ENCODE assay signal across 8 mouse cellular contexts in genomic region chr13:34993983-34994811, GRCm38 (mm10). TPM values are rescaled to one million over a fixed set of nuclear protein-coding genes. Genes with fewer than 3 reads are reported as not detected.
DNase-seq lines count a peak whose midpoint lies in the region; ATAC-seq and TF ChIP-seq lines count a peak whose summit lies in the region.

No protein-coding gene starts in this region.

- no peak for TF ChIP-seq CTCF in CH12.LX (conservative IDR thresholded peaks at IDR 0.05 in 1 of 2, IDR thresholded peaks at IDR 0.05 in 1 of 2; ENCODE audit: low read depth in 2 of 2, low read length in 2 of 2)

- WGBS in forebrain, embryonic 11.5 days = under 1% methylated on average over 33 of the region's 33 CpGs
- WGBS in heart, embryonic 16.5 days = under 1% methylated on average over 33 of the region's 33 CpGs
- 1% methylated on average over 33 of the region's 33 CpGs for WGBS in liver, embryonic 15.5 days (ENCODE audit: insufficient replicate concordance)
- WGBS in neural tube, embryonic 12.5 days = 3% methylated on average over 33 of the region's 33 CpGs

- H3K27me3 ChIP-seq in CH12.LX (replicated peaks) = no peaks in the 10 kb centered on the region
- H3K27me3 ChIP-seq in forebrain, embryonic 11.5 days (ENCODE audit: control insufficient read depth, insufficient read depth, low read length) = no peaks in the 10 kb centered on the region
- no peaks in the 10 kb centered on the region for H3K27me3 ChIP-seq in heart, embryonic 16.5 days (ENCODE audit: control insufficient read depth, insufficient read depth, low read length)
- H3K27me3 ChIP-seq in liver, embryonic 15.5 days = no peaks in the 10 kb centered on the region
- no peaks in the 10 kb centered on the region for H3K27me3 ChIP-seq in neural tube, embryonic 12.5 days (replicated peaks)

- peak overlapping the region; percentile 92 for H3K9ac ChIP-seq in CH12.LX (ENCODE audit: insufficient read depth, low read depth)
- peak overlapping the region; percentile 82 for H3K9ac ChIP-seq in forebrain, embryonic 11.5 days (ENCODE audit: low read length)
- peak overlapping the region; percentile 87 for H3K9ac ChIP-seq in heart, embryonic 16.5 days (ENCODE audit: low read length)
- peak overlapping the region; percentile 69 for H3K9ac ChIP-seq in liver, embryonic 15.5 days
- peak overlapping the region; percentile 66 for H3K9ac ChIP-seq in neural tube, embryonic 12.5 days

- in situ Hi-C loops in CH12.LX (cut with MboI; ENCODE audit: low pct_ligation_motif_present, low pct_unique_long_range_greater_than_20kb, low sequenced_read_pairs) = no loop called here

- TF ChIP-seq RAD21 in CH12.LX (IDR thresholded peaks at IDR 0.05; ENCODE audit: low read depth, low read length) = no peak

- H3K27ac ChIP-seq in CH12.LX (ENCODE audit: insufficient read depth, low read depth) = peak overlapping the region; percentile 37; the same call in 1 of the 2 replicates
- H3K27ac ChIP-seq in forebrain, embryonic 11.5 days (ENCODE audit: low read depth, low read length) = 0 out of 2 replicates have a peak overlapping the region, but pooled peaks have one; percentile 41
- peak overlapping the region; percentile 90 for H3K27ac ChIP-seq in heart, embryonic 16.5 days (ENCODE audit: low read length)
- H3K27ac ChIP-seq in liver, embryonic 15.5 days (replicated peaks) = peak overlapping the region; percentile 73
- H3K27ac ChIP-seq in neural tube, embryonic 12.5 days = peak overlapping the region; percentile 10; the same call in 1 of the 2 replicates

- H3K4me2 ChIP-seq in CH12.LX (ENCODE audit: insufficient read depth, low read depth, poor library complexity, severe bottlenecking) = peak overlapping the region; percentile 96
- peak overlapping the region; percentile 73 for H3K4me2 ChIP-seq in forebrain, embryonic 11.5 days (ENCODE audit: low read depth, low read length, severe bottlenecking)
- H3K4me2 ChIP-seq in heart, embryonic 16.5 days (ENCODE audit: low read depth, low read length) = peak overlapping the region; percentile 76
- H3K4me2 ChIP-seq in liver, embryonic 15.5 days = peak overlapping the region; percentile 80
- peak overlapping the region; percentile 58 for H3K4me2 ChIP-seq in neural tube, embryonic 12.5 days (replicated peaks)

- H3K4me1 ChIP-seq in CH12.LX (ENCODE audit: control insufficient read depth in 1 of 2, insufficient read depth in 2 of 2) = peaks cover 7 to 34% of the 10 kb centered on the region in 2 experiments; a peak in 3 of 4 replicates
- 0 out of 2 replicates have a peak, but pooled peaks cover 3% of the 10 kb centered on the region for H3K4me1 ChIP-seq in forebrain, embryonic 11.5 days (replicated peaks; ENCODE audit: control insufficient read depth, insufficient read depth, low read length)
- peaks cover 20% of the 10 kb centered on the region for H3K4me1 ChIP-seq in heart, embryonic 16.5 days (ENCODE audit: control insufficient read depth, insufficient read depth, low read length)
- peaks cover 34% of the 10 kb centered on the region for H3K4me1 ChIP-seq in liver, embryonic 15.5 days (replicated peaks)
- H3K4me1 ChIP-seq in neural tube, embryonic 12.5 days = peaks cover 6% of the 10 kb centered on the region

- peaks cover 7 to 12% of the 10 kb centered on the region in 2 experiments for H3K36me3 ChIP-seq in CH12.LX (replicated peaks in 1 of 2; ENCODE audit: control insufficient read depth in 1 of 2, insufficient read depth in 1 of 2, low read length in 1 of 2)
- H3K36me3 ChIP-seq in forebrain, embryonic 11.5 days (ENCODE audit: control insufficient read depth, insufficient read depth, low read length) = no peaks in the 10 kb centered on the region; the same call in 1 of the 2 replicates
- H3K36me3 ChIP-seq in heart, embryonic 16.5 days (ENCODE audit: control insufficient read depth, insufficient read depth) = peaks cover 9% of the 10 kb centered on the region
- peaks cover 10% of the 10 kb centered on the region; the same call in 1 of the 2 replicates for H3K36me3 ChIP-seq in liver, embryonic 15.5 days (replicated peaks)
- H3K36me3 ChIP-seq in neural tube, embryonic 12.5 days = peaks cover 5% of the 10 kb centered on the region

- peak overlapping the region; percentile 73 to 78 (median 78) for H3K4me3 ChIP-seq in CH12.LX (replicated peaks in 1 of 3; ENCODE audit: low read depth in 2 of 3, low read length in 2 of 3, poor library complexity in 1 of 3)
- H3K4me3 ChIP-seq in forebrain, embryonic 11.5 days (ENCODE audit: low read depth, low read length) = peak overlapping the region; percentile 57
- peak overlapping the region; percentile 67 for H3K4me3 ChIP-seq in heart, embryonic 16.5 days (ENCODE audit: low read length)
- H3K4me3 ChIP-seq in liver, embryonic 15.5 days (replicated peaks) = peak overlapping the region; percentile 70
- H3K4me3 ChIP-seq in neural tube, embryonic 12.5 days = peak overlapping the region; percentile 54

- peak; percentile 87 for TF ChIP-seq POLR2A in CH12.LX (IDR thresholded peaks at IDR 0.05; ENCODE audit: low read depth, low read length)

- no peaks in the 10 kb centered on the region for H3K9me3 ChIP-seq in CH12.LX (replicated peaks; ENCODE audit: low read length)
- H3K9me3 ChIP-seq in forebrain, embryonic 11.5 days (ENCODE audit: control insufficient read depth, low read length) = no peaks in the 10 kb centered on the region
- H3K9me3 ChIP-seq in heart, embryonic 16.5 days (replicated peaks; ENCODE audit: control insufficient read depth, low read length) = 0 out of 2 replicates have a peak, but pooled peaks cover 2% of the 10 kb centered on the region
- no peaks in the 10 kb centered on the region for H3K9me3 ChIP-seq in liver, embryonic 15.5 days (replicated peaks)
- H3K9me3 ChIP-seq in neural tube, embryonic 12.5 days = 0 out of 2 replicates have a peak, but pooled peaks cover 3% of the 10 kb centered on the region

- dilution Hi-C loops in CH12.LX (cut with MboI; ENCODE audit: extremely low pct_ligation_motif_present, extremely low pct_unique_long_range_greater_than_20kb, low sequenced_read_pairs) = no loop called here

- DNase-seq in CH12.LX (ENCODE audit: extremely low read depth) = peak; percentile 93
- DNase-seq in c-Kit-positive CD71-positive TER-119-negative erythroid progenitor cells, embryonic 14.5 days (ENCODE audit: low read depth) = peak; percentile 95
- peak; percentile 98 for DNase-seq in forebrain, embryonic 11.5 days (ENCODE audit: low spot score)
- DNase-seq in kidney, postnatal 36 days = peak; percentile 99
- peak; percentile 63 for DNase-seq in telencephalon, adult 2 months (ENCODE audit: low read depth, low spot score)

- TF ChIP-seq EP300 in CH12.LX (IDR thresholded peaks at IDR 0.05; ENCODE audit: low read length) = no peak

- peak; percentile 99 for ATAC-seq in forebrain, embryonic 11.5 days (replicated peaks; ENCODE audit: low FRiP score)
- ATAC-seq in heart, embryonic 16.5 days (replicated peaks; ENCODE audit: extremely low read depth, insufficient read depth, low FRiP score) = peak; percentile 98
- peak; percentile 97 for ATAC-seq in liver, embryonic 15.5 days (ENCODE audit: insufficient read depth)
- ATAC-seq in neural tube, embryonic 12.5 days (ENCODE audit: low FRiP score, low read depth) = peak; percentile 98

- H3K79me2 ChIP-seq in CH12.LX (replicated peaks; ENCODE audit: control insufficient read depth, extremely low read depth, insufficient read depth, poor library complexity, severe bottlenecking) = 0 out of 2 replicates have a peak, but pooled peaks cover 5% of the 10 kb centered on the region

TF ChIP-seq in CH12.LX, 34 proteins besides CTCF, POLR2A, EP300 and RAD21:
- peak; percentile 19; the same call in 1 of the 2 replicates for TF ChIP-seq IRF4 (IDR thresholded peaks at IDR 0.05; ENCODE audit: low read depth, low read length)
- no peak for TF ChIP-seq USF2 (conservative IDR thresholded peaks at IDR 0.05; ENCODE audit: low read depth, low read length)
- TF ChIP-seq UBTF (IDR thresholded peaks at IDR 0.05; ENCODE audit: low read depth, low read length) = peak; percentile 92; the same call in 1 of the 2 replicates
- no peak for TF ChIP-seq MAZ (IDR thresholded peaks at IDR 0.05; ENCODE audit: low read depth, low read length)
- TF ChIP-seq SIN3A (IDR thresholded peaks at IDR 0.05; ENCODE audit: low read length) = peak; percentile 40; the same call in 1 of the 2 replicates
- no peak for TF ChIP-seq ZMIZ1 (IDR thresholded peaks at IDR 0.05; ENCODE audit: low read depth, low read length)
- TF ChIP-seq USF1 (IDR thresholded peaks at IDR 0.05; ENCODE audit: low read depth, low read length) = no peak
- peak; percentile 80 for TF ChIP-seq TCF12 (IDR thresholded peaks at IDR 0.05; ENCODE audit: low read depth, low read length)
- peak; percentile 75 for TF ChIP-seq CHD2 (IDR thresholded peaks at IDR 0.05; ENCODE audit: low read length)
- TF ChIP-seq TBP (conservative IDR thresholded peaks at IDR 0.05; ENCODE audit: low read depth, low read length) = peak; percentile 43; the same call in 1 of the 2 replicates
- TF ChIP-seq NELFE (IDR thresholded peaks at IDR 0.05; ENCODE audit: low read depth, low read length) = peak; percentile 72
- TF ChIP-seq MXI1 (IDR thresholded peaks at IDR 0.05; ENCODE audit: low read depth, low read length) = peak; percentile 39; the same call in 1 of the 2 replicates
- TF ChIP-seq HCFC1 (IDR thresholded peaks at IDR 0.05; ENCODE audit: low read depth, low read length) = peak; percentile 49
TF ChIP-seq in CH12.LX: peak in this region for 9.

RNA-seq across cellular contexts. Expression of gene Eci3, which starts 30.6 kb away (rescaled TPM):
- not detected in 2 replicates for total RNA-seq in CH12.LX (2012; rRNA removed)
- total RNA-seq in CH12.LX (2014; rRNA removed) = not detected in 2 replicates
- 0.33 and 0.63 TPM in 2 replicates for polyA plus RNA-seq in CH12.LX (2012; ENCODE audit: insufficient read length, low read depth)
- polyA plus RNA-seq in forebrain, embryonic 11.5 days (2014; fragmentation: Nextera tagmentation; extraction: Ambion mirVana) = 0.43 and 0.59 TPM in 2 replicates
- polyA plus RNA-seq in heart, embryonic 16.5 days (2015; fragmentation: Nextera tagmentation; extraction: Ambion mirVana) = 0.29 and 0.42 TPM in 2 replicates
- polyA plus RNA-seq in liver, embryonic 15.5 days (2015; fragmentation: Nextera tagmentation; extraction: Ambion mirVana) = not detected in 2 replicates
- polyA plus RNA-seq in neural tube, embryonic 12.5 days (2016; fragmentation: Nextera tagmentation; extraction: Ambion mirVana) = 0.45 and 0.52 TPM in 2 replicates

RNA-seq across cellular contexts. Expression of gene Eci2, which starts 32.7 kb away (rescaled TPM):
- total RNA-seq in CH12.LX (2012; rRNA removed) = 78.9 and 86.0 TPM in 2 replicates
- total RNA-seq in CH12.LX (2014; rRNA removed) = 116 and 125 TPM in 2 replicates
- polyA plus RNA-seq in CH12.LX (2012; ENCODE audit: insufficient read length, low read depth) = 83.3 and 83.7 TPM in 2 replicates
- polyA plus RNA-seq in forebrain, embryonic 11.5 days (2014; fragmentation: Nextera tagmentation; extraction: Ambion mirVana) = 117 and 124 TPM in 2 replicates
- 156 and 157 TPM in 2 replicates for polyA plus RNA-seq in heart, embryonic 16.5 days (2015; fragmentation: Nextera tagmentation; extraction: Ambion mirVana)
- polyA plus RNA-seq in liver, embryonic 15.5 days (2015; fragmentation: Nextera tagmentation; extraction: Ambion mirVana) = 44.1 and 46.1 TPM in 2 replicates
- polyA plus RNA-seq in neural tube, embryonic 12.5 days (2016; fragmentation: Nextera tagmentation; extraction: Ambion mirVana) = 113 and 119 TPM in 2 replicates

Comparison
In these comparisons a context has a peak if more than half of its experiments do, and no peak if none do; other contexts are left out.
1. Peak in every context shown above with its lines: DNase-seq, ATAC-seq, H3K4me3 ChIP-seq and H3K27ac ChIP-seq.
2. H3K27ac ChIP-seq: peak in every context shown above with its lines; median percentile 90 in heart, embryonic 16.5 days; 73 in liver, embryonic 15.5 days; 41 in forebrain, embryonic 11.5 days; 37 in CH12.LX; 10 in neural tube, embryonic 12.5 days.